Mouse (Mus musculus) erythroblast, embryonic 14.5 days (primary cell): ENCODE measurements at regions not wholly inside any gene's neighbourhood (a gene's known extent, or its start where the extent isn't known, plus 50 kb on each side); places are given as distances from the start of the nearest gene placed in this dataset.

Experiments used
- GATA1 ChIP-seq: IDR thresholded peaks from 2 replicates; pipeline ENCODE4 v1.6.1; 2012; ENCODE audit warnings: low read length, inconsistent platforms, mixed read lengths
- TAL1 ChIP-seq: IDR thresholded peaks from 3 replicates; pipeline ENCODE4 v1.6.1; 2012; ENCODE audit warnings: low read length, inconsistent platforms, mixed read lengths

- TF ChIP-seq TAL1 = no peak
- no peak for TF ChIP-seq GATA1
These were observed 296.1 kb downstream of the Icos start for GRCm38 (mm10) chr1:61273843-61274242.
